Mouse (Mus musculus) myocyte (in vitro differentiated cells): ENCODE measurements around the gene 1700069L16Rik.

Source experiments
- E2F4 ChIP-seq: IDR thresholded peaks from one replicate; pipeline ENCODE4 v1.6.1; 2011; ENCODE audit warnings: mild to moderate bottlenecking, control low read depth, moderate library complexity; ENCODE audit not compliant: insufficient read depth
- MAX ChIP-seq: IDR thresholded peaks from one replicate; pipeline ENCODE4 v1.6.1; 2011; ENCODE audit warnings: low read depth, mild to moderate bottlenecking, control low read depth
- MYOD1 ChIP-seq, 3 experiments: IDR thresholded peaks; one replicate each; pipeline ENCODE4 v1.6.1; 2011; ENCODE audit warnings: control low read depth in 2 of 3, low read depth in 2 of 3, mild to moderate bottlenecking in 2 of 3, moderate library complexity in 1 of 3; ENCODE audit not compliant: insufficient read length in 2 of 3, control insufficient read depth in 1 of 3
- MYOG ChIP-seq, 3 experiments: IDR thresholded peaks; one replicate each; pipeline ENCODE4 v1.6.1; 2011; ENCODE audit warnings: control low read depth in 2 of 3, low read depth in 2 of 3, mild to moderate bottlenecking in 2 of 3; ENCODE audit not compliant: insufficient read length in 2 of 3, control insufficient read depth in 1 of 3, insufficient read depth in 1 of 3
- POLR2A ChIP-seq: IDR thresholded peaks from one replicate; pipeline ENCODE4 v1.6.1; 2011; ENCODE audit warnings: low read depth, mild to moderate bottlenecking, control low read depth, moderate library complexity; ENCODE audit not compliant: insufficient read length
- POLR2AphosphoS2 ChIP-seq: IDR thresholded peaks from one replicate; pipeline ENCODE4 v1.6.1; 2011; ENCODE audit warnings: low read depth, control low read depth; ENCODE audit not compliant: insufficient read length
- REST ChIP-seq: IDR thresholded peaks from one replicate; pipeline ENCODE4 v1.6.1; 2011; ENCODE audit warnings: mild to moderate bottlenecking, control low read depth, moderate library complexity; ENCODE audit not compliant: insufficient read depth, insufficient read length
- TCF12 ChIP-seq: IDR thresholded peaks from one replicate; pipeline ENCODE4 v1.6.1; 2011; ENCODE audit warnings: mild to moderate bottlenecking, control low read depth; ENCODE audit not compliant: poor library complexity, insufficient read depth, severe bottlenecking
- USF1 ChIP-seq: IDR thresholded peaks from one replicate; pipeline ENCODE4 v1.6.1; 2011; ENCODE audit warnings: low read depth, mild to moderate bottlenecking, control low read depth, moderate library complexity

GRCm38 (mm10) chr5:113735023-113735344 lies 10.4 kb upstream of the 1700069L16Rik start:
- TF ChIP-seq POLR2A (no peak), POLR2AphosphoS2 (no peak), USF1 (no peak), MYOG (IDR thresholded peaks at IDR 0.05; ENCODE audit: control insufficient read depth in 1 of 3, insufficient read depth in 1 of 3, insufficient read length in 2 of 3, low read depth in 2 of 3) (no peak), MYOD1 (IDR thresholded peaks at IDR 0.05; ENCODE audit: control insufficient read depth in 1 of 3, insufficient read length in 2 of 3, low read depth in 2 of 3) (no peak), MAX (no peak), E2F4 (no peak), REST (no peak), TCF12 (no peak)
